Mouse (Mus musculus): ENCODE data around the gene Slc29a3. TPM values are rescaled to one million over a fixed set of nuclear protein-coding genes. Genes with fewer than 3 reads are reported as not detected.
"Not testable (repeated sequence)": the region's sequence is repeated elsewhere in the genome, so short reads cannot be mapped to it uniquely, and the experiment has no call there.

Gene Slc29a3
- polyA plus RNA-seq, 1 experiment from 2014 or later, result 9.6 TPM

GRCm38 (mm10) chr10:60756992-60757391 lies 4.4 kb upstream of the Slc29a3 start:
- H3K36me3 ChIP-seq (replicated peaks), result no peaks in the 10 kb centered on the region
- WGBS, result 6% methylated on average over 7 of the region's 7 CpGs
- H3K9me3 ChIP-seq, result no peaks in the 10 kb centered on the region
- H3K4me3 ChIP-seq (replicated peaks), result no peak overlapping the region
- ATAC-seq (ENCODE audit: low FRiP score), result no peak
- H3K4me1 ChIP-seq, result peaks cover 8% of the 10 kb centered on the region
- H3K27me3 ChIP-seq, result 0 out of 2 replicates have a peak, but pooled peaks cover 3% of the 10 kb centered on the region
- H3K4me2 ChIP-seq, result no peak overlapping the region
- H3K9ac ChIP-seq, result no peak overlapping the region
- no peak overlapping the region for H3K27ac ChIP-seq

DNA sequence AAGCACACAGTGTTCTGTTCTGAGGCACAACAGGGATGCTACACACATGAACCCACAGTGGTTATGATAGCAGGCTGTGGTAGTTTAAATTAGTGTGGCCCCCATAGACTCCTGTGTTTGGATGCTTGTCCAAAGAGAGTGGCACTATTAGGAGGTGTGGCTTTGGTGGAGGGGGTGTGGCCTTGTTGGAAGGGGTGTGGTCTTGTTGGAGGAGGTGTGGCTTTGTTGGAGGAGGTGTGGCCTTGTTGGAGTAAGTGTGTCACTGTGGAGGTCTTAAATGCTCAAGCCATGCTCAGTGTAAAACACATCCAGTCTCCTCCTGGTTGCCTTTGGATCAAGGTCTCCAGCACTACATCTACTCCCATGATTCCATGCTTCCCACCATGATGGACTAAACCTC lies 3.6 kb upstream of the Slc29a3 start:
- H3K27me3 ChIP-seq, result 0 out of 2 replicates have a peak, but pooled peaks cover 3% of the 10 kb centered on the region
- peaks cover 16% of the 10 kb centered on the region for H3K4me1 ChIP-seq
- H3K9ac ChIP-seq, result no peak overlapping the region
- H3K27ac ChIP-seq, result no peak overlapping the region
- H3K4me2 ChIP-seq, result no peak overlapping the region
- no peaks in the 10 kb centered on the region for H3K36me3 ChIP-seq (replicated peaks)
- H3K9me3 ChIP-seq, result no peaks in the 10 kb centered on the region
- ATAC-seq (ENCODE audit: low FRiP score), result no peak
- no peak overlapping the region for H3K4me3 ChIP-seq (replicated peaks)

- 77% methylated on average over 8 of the region's 8 CpGs for WGBS
- Histone ChIP-seq H3K9ac (no peak overlapping the region), H3K9me3 (no peaks in the 10 kb centered on the region), H3K27me3 (no peaks in the 10 kb centered on the region), H3K36me3 (replicated peaks) (no peaks in the 10 kb centered on the region), H3K4me3 (replicated peaks) (no peak overlapping the region), H3K4me1 (peaks cover 19% of the 10 kb centered on the region), H3K27ac (no peak overlapping the region), H3K4me2 (no peak overlapping the region)
- no peak for ATAC-seq (ENCODE audit: low FRiP score)
Observed at GRCm38 (mm10) chr10:60753941-60754340, 1.3 kb upstream of the Slc29a3 start.

GRCm38 (mm10) chr10:60753261-60753660 lies 667 bp upstream of the Slc29a3 start:
- no peak overlapping the region; the same call in 1 of the 2 replicates for H3K4me2 ChIP-seq
- WGBS, result 76% methylated on average over 9 of the region's 9 CpGs
- no peak overlapping the region for H3K4me3 ChIP-seq (replicated peaks)
- no peaks in the 10 kb centered on the region for H3K9me3 ChIP-seq
- H3K4me1 ChIP-seq, result peaks cover 19% of the 10 kb centered on the region
- H3K9ac ChIP-seq, result peak overlapping the region; percentile 8; the same call in 1 of the 2 replicates
- no peaks in the 10 kb centered on the region for H3K27me3 ChIP-seq
- no peak for ATAC-seq (ENCODE audit: low FRiP score)
- H3K27ac ChIP-seq, result no peak overlapping the region
- H3K36me3 ChIP-seq (replicated peaks), result no peaks in the 10 kb centered on the region

DNA sequence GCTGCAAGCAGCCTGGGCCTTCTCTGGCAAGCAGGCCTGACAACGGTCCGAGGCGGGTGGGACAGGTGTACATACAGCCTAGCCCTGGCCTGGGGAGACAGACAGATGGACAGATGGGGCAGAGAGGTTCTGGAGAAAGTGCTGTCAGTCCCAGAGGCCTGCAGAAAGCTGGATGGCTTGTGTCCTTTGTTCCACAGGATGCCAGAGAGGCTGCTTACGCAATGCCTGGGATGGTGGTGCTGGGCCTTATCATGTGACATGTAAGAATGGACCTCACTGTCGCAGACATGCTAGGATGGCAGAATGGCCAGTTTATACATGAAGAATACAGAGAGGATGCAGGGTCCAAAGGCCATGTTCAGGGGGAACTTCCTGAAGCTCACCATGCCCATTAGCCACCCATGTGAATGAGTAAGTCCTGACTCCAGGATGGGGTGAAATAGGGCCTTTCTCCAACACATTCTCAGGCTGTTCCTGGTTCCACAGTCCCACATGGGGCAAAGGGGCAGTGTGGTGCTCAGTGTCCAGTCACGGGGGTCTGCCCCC lies 4.9 kb downstream of the Slc29a3 start:
- ATAC-seq (ENCODE audit: low FRiP score), result no peak
- Histone ChIP-seq H3K36me3 (replicated peaks) (no peaks in the 10 kb centered on the region), H3K4me3 (replicated peaks) (no peak overlapping the region), H3K9me3 (no peaks in the 10 kb centered on the region), H3K27me3 (no peaks in the 10 kb centered on the region), H3K9ac (0 out of 2 replicates have a peak overlapping the region, but pooled peaks have one; percentile 0), H3K27ac (no peak overlapping the region), H3K4me2 (no peak overlapping the region), H3K4me1 (peaks cover 21% of the 10 kb centered on the region)
- WGBS, result 92% methylated on average over 6 of the region's 6 CpGs

DNA sequence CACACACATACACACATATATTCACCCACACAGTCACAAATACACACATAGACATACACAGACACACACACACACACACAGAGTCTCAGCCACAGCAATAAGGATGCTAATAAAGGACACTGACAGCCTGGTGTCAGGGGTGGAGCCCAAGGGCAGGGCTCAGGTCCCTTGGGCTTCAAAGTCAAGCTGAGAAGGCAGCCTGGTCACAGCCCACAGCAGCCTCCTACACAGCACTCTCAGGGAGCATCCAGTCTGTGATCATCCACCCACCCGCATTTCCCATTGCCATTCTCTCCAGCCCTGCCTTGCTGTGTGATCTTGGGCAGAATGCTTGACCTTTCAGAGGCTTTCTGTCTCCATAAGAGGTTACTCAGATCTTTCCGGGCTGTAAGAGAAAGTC lies 6.1 kb downstream of the Slc29a3 start:
- Histone ChIP-seq H3K4me1 (peaks cover 13% of the 10 kb centered on the region), H3K4me2 (no peak overlapping the region), H3K36me3 (replicated peaks) (no peaks in the 10 kb centered on the region), H3K9ac (no peak overlapping the region), H3K4me3 (replicated peaks) (no peak overlapping the region), H3K27ac (no peak overlapping the region), H3K27me3 (no peaks in the 10 kb centered on the region), H3K9me3 (no peaks in the 10 kb centered on the region)
- WGBS, result 81% methylated on average over 2 of the region's 2 CpGs
- no peak for ATAC-seq (ENCODE audit: low FRiP score)

- H3K4me2 ChIP-seq, result no peak overlapping the region
- no peaks in the 10 kb centered on the region for H3K27me3 ChIP-seq
- H3K9ac ChIP-seq, result no peak overlapping the region
- no peak for ATAC-seq (ENCODE audit: low FRiP score)
- H3K27ac ChIP-seq, result no peak overlapping the region
- WGBS, result 92% methylated on average over 14 of the region's 14 CpGs
- H3K4me3 ChIP-seq (replicated peaks), result no peak overlapping the region
- H3K9me3 ChIP-seq, result no peaks in the 10 kb centered on the region
- H3K4me1 ChIP-seq, result peaks cover 7% of the 10 kb centered on the region
- H3K36me3 ChIP-seq (replicated peaks), result no peaks in the 10 kb centered on the region
Observed at GRCm38 (mm10) chr10:60744543-60745290, 7.9 kb downstream of the Slc29a3 start.

DNA sequence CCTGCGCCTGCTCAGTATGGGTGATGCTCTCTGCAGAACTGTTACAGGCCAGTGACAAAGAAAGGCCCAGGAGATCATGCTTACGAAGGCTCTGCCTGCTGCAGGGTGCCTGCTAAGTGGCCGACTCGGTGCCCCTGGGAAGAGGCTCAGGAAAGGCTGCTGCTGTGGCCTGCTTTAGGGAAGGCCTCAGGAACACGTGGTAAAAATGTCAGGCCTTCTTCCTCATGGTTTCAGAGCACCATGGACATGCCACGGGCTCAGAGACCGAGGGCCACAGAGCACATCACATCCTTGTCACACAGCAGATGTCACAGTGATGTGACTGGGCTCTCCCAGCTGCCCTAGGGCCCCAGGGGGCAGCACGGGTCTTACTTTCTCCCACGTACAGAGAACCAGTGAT lies 8.9 kb downstream of the Slc29a3 start:
- Histone ChIP-seq H3K36me3 (replicated peaks) (no peaks in the 10 kb centered on the region), H3K9me3 (no peaks in the 10 kb centered on the region), H3K4me2 (no peak overlapping the region), H3K4me1 (peaks cover 7% of the 10 kb centered on the region), H3K27me3 (no peaks in the 10 kb centered on the region), H3K27ac (no peak overlapping the region), H3K9ac (no peak overlapping the region), H3K4me3 (replicated peaks) (no peak overlapping the region)
- WGBS, result 61% methylated on average over 9 of the region's 9 CpGs
- ATAC-seq (ENCODE audit: low FRiP score), result no peak

GRCm38 (mm10) chr10:60742942-60743341 lies 9.7 kb downstream of the Slc29a3 start:
- H3K9ac ChIP-seq, result no peak overlapping the region
- no peak for ATAC-seq (ENCODE audit: low FRiP score)
- H3K4me2 ChIP-seq, result no peak overlapping the region
- no peak overlapping the region for H3K27ac ChIP-seq
- no peak overlapping the region for H3K4me3 ChIP-seq (replicated peaks)
- no peaks in the 10 kb centered on the region for H3K27me3 ChIP-seq
- H3K9me3 ChIP-seq, result no peaks in the 10 kb centered on the region
- peaks cover 7% of the 10 kb centered on the region for H3K4me1 ChIP-seq
- H3K36me3 ChIP-seq (replicated peaks), result no peaks in the 10 kb centered on the region
- 84% methylated on average over 6 of the region's 6 CpGs for WGBS

- WGBS, result 67% methylated on average over 1 of the region's 1 CpGs
- H3K9ac ChIP-seq; H3K27ac ChIP-seq; H3K36me3 ChIP-seq (replicated peaks); H3K4me3 ChIP-seq (replicated peaks); H3K27me3 ChIP-seq; ATAC-seq (ENCODE audit: low FRiP score); H3K4me1 ChIP-seq; H3K9me3 ChIP-seq; H3K4me2 ChIP-seq: not testable (repeated sequence)
Observed at GRCm38 (mm10) chr10:60742296-60742695, 10.3 kb downstream of the Slc29a3 start.

GRCm38 (mm10) chr10:60741435-60741834 lies 11.2 kb downstream of the Slc29a3 start:
- ATAC-seq (ENCODE audit: low FRiP score), result no peak
- no peaks in the 10 kb centered on the region for H3K27me3 ChIP-seq
- WGBS, result 81% methylated on average over 7 of the region's 7 CpGs

DNA sequence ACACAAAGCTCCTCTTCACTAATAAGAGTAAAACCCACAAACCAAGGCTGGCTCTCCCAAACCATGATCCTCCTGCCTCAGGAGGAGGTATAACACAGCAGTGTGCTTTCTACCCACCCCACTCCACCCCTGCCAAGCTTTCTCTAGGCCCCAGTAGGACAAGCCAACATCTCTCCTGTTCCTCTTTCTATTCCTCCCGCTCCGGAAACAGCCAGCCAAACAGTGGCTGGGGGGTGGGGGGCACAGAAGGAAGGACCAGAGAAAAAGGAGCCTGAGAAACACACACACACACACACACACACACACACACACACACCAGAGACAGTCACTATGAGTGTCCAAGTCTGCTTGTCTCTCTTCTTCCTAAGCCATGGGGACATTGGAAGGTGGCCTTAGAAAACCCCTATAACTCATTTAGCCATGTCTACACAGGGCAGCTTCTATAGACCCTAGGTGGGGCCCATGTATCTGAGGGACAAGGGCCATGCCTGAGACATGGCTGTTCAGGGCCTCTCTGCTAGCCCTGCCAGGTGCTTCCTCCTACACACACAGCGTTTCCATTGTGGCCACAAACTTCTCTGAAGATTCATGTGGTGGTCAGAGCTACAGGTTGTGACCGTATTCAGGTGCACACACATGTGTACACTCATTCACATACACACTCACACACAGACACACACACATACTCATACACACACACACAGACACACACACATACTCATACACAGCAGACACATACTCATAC lies 12.8 kb downstream of the Slc29a3 start:
- H3K4me3 ChIP-seq (replicated peaks), result no peak overlapping the region
- H3K4me1 ChIP-seq, result 0 out of 2 replicates have a peak, but pooled peaks cover 3% of the 10 kb centered on the region
- no peaks in the 10 kb centered on the region for H3K9me3 ChIP-seq
- H3K27me3 ChIP-seq, result no peaks in the 10 kb centered on the region
- H3K27ac ChIP-seq, result no peak overlapping the region
- 0 out of 2 replicates have a peak, but pooled peaks cover 4% of the 10 kb centered on the region for H3K36me3 ChIP-seq (replicated peaks)
- no peak overlapping the region for H3K4me2 ChIP-seq
- H3K9ac ChIP-seq, result no peak overlapping the region
- ATAC-seq (ENCODE audit: low FRiP score), result no peak
- 92% methylated on average over 4 of the region's 4 CpGs for WGBS

More at GRCm38 (mm10) chr10:60741435-60741834, 11.2 kb downstream of the Slc29a3 start:
- no peak overlapping the region for H3K4me2 ChIP-seq
- H3K4me3 ChIP-seq (replicated peaks), result no peak overlapping the region
- H3K9ac ChIP-seq, result no peak overlapping the region
- H3K36me3 ChIP-seq (replicated peaks), result 0 out of 2 replicates have a peak, but pooled peaks cover 4% of the 10 kb centered on the region
- H3K27ac ChIP-seq, result no peak overlapping the region
- H3K9me3 ChIP-seq, result no peaks in the 10 kb centered on the region
- H3K4me1 ChIP-seq, result peaks cover 5% of the 10 kb centered on the region

Measured in forebrain, embryonic 12.5 days (tissue).